Mouse (Mus musculus) intestine, embryonic 15.5 days (tissue): ENCODE measurements at regions not wholly inside any gene's neighbourhood (a gene's known extent, or its start where the extent isn't known, plus 50 kb on each side); places are given as distances from the start of the nearest gene placed in this dataset.

Source experiments
- ATAC-seq: fragments of 200-750 bp; cut with Nextera tagmentation; 2 replicates; pipeline ENCODE4 v1.8.0; 2017; ENCODE audit warnings: moderate TSS enrichment, moderate library complexity
- H3K27ac ChIP-seq: fragments of 300-500 bp; sonication (generic); 2 replicates; pipeline ENCODE4 v1.5.1; 2015; ENCODE audit warnings: mild to moderate bottlenecking, inconsistent platforms
- H3K27me3 ChIP-seq: fragments of 300-500 bp; sonication (generic); replicated peaks from 2 replicates; pipeline ENCODE4 v1.6.1; 2015; ENCODE audit warnings: inconsistent platforms
- H3K36me3 ChIP-seq: fragments of 300-500 bp; sonication (generic); 2 replicates; pipeline ENCODE4 v1.6.1; 2015; ENCODE audit warnings: inconsistent platforms
- H3K4me1 ChIP-seq: fragments of 300-500 bp; sonication (generic); replicated peaks from 2 replicates; pipeline ENCODE4 v1.6.1; 2015; ENCODE audit warnings: inconsistent platforms
- H3K4me2 ChIP-seq: fragments of 300-500 bp; sonication (generic); replicated peaks from 2 replicates; pipeline ENCODE4 v1.6.1; 2015; ENCODE audit warnings: mild to moderate bottlenecking, inconsistent platforms
- H3K4me3 ChIP-seq: fragments of 300-500 bp; sonication (generic); replicated peaks from 2 replicates; pipeline ENCODE4 v1.5.1; 2015; ENCODE audit warnings: inconsistent platforms
- H3K9ac ChIP-seq: fragments of 300-500 bp; sonication (generic); 2 replicates; pipeline ENCODE4 v1.6.1; 2015; ENCODE audit warnings: inconsistent platforms
- H3K9me3 ChIP-seq: fragments of 300-500 bp; sonication (generic); 2 replicates; pipeline ENCODE4 v1.6.1; 2016; ENCODE audit warnings: inconsistent platforms
- WGBS: fragments of 180-500 bp; shearing (Covaris S2); methylation state at CpG from one replicate; pipeline ENCODE4 v1.1.7; 2015; 5-methylcytosine and 5-hydroxymethylcytosine counted together

DNA sequence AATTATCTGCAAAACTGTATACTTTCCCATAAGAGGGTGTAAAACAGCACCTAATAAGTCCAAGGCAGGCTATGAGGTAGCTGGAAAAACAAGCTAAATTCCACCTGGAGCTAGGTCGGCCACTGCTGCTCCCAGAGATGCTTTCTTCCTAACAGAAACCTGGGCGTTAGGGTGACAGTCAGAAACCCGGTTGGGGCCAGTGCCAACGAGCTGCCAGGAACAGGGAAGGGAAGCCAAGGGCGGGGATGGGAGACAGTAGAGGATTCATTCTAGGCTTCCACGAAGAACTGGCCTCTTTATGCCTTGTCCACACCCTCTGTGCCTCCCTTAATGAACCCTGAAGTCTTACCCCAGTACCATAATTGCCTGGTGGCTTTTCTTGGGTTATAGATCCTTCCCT, 198.9 kb upstream of the Egln3 start:
- Histone ChIP-seq H3K27ac (no peak overlapping the region), H3K4me2 (no peak overlapping the region), H3K36me3 (no peaks in the 10 kb centered on the region), H3K27me3 (no peaks in the 10 kb centered on the region), H3K4me3 (no peak overlapping the region), H3K9me3 (no peaks in the 10 kb centered on the region), H3K4me1 (0 out of 2 replicates have a peak, but pooled peaks cover 5% of the 10 kb centered on the region), H3K9ac (no peak overlapping the region)
- WGBS = 77% methylated on average over 6 of the region's 6 CpGs
- ATAC-seq = no peak

GRCm38 (mm10) chr12:54401665-54402064, 198.0 kb upstream of the Egln3 start:
- Histone ChIP-seq H3K4me2 (no peak overlapping the region), H3K36me3 (no peaks in the 10 kb centered on the region), H3K4me1 (peaks cover 5% of the 10 kb centered on the region; the same call in 1 of the 2 replicates), H3K4me3 (no peak overlapping the region), H3K9me3 (no peaks in the 10 kb centered on the region), H3K27ac (no peak overlapping the region), H3K9ac (no peak overlapping the region), H3K27me3 (no peaks in the 10 kb centered on the region)
- 52% methylated on average over 1 of the region's 1 CpGs for WGBS
- ATAC-seq = no peak

GRCm38 (mm10) chr12:54400084-54400483, 196.4 kb upstream of the Egln3 start:
- ATAC-seq = no peak
- Histone ChIP-seq H3K27me3 (no peaks in the 10 kb centered on the region), H3K9me3 (no peaks in the 10 kb centered on the region), H3K36me3 (no peaks in the 10 kb centered on the region), H3K9ac (no peak overlapping the region), H3K4me1 (peaks cover 5% of the 10 kb centered on the region), H3K4me2 (no peak overlapping the region), H3K27ac (no peak overlapping the region), H3K4me3 (no peak overlapping the region)
- WGBS = 71% methylated on average over 5 of the region's 5 CpGs

DNA sequence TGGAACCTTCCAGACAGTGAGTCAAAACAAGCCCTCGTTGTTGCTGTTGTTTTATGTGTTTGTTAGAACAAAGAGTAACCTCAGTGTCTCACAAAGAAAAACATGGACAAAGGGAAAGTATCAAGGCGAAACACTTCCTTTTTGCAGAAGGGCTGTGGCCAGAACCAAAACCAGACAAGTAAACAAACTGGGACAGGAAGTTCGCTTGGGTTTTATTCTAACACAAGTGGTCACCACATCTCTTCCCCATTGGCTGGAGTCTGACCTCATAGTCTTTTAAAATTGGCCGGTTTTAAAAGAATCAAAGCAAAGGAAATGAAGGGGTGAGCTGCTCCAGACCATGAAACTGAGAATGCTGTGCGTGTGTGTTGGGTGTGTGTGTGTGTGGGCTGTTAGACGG, 194.4 kb upstream of the Egln3 start:
- no peaks in the 10 kb centered on the region for H3K27me3 ChIP-seq
- no peak overlapping the region for H3K27ac ChIP-seq
- WGBS = 56% methylated on average over 6 of the region's 6 CpGs
- no peaks in the 10 kb centered on the region for H3K36me3 ChIP-seq
- no peaks in the 10 kb centered on the region for H3K9me3 ChIP-seq
- H3K4me1 ChIP-seq = peaks cover 5% of the 10 kb centered on the region
- no peak overlapping the region for H3K4me3 ChIP-seq
- no peak for ATAC-seq
- no peak overlapping the region for H3K9ac ChIP-seq
- no peak overlapping the region for H3K4me2 ChIP-seq

GRCm38 (mm10) chr12:54396952-54397351, 193.3 kb upstream of the Egln3 start:
- Histone ChIP-seq H3K27me3 (no peaks in the 10 kb centered on the region), H3K4me3 (no peak overlapping the region), H3K27ac (no peak overlapping the region), H3K4me2 (no peak overlapping the region; the same call in 1 of the 2 replicates), H3K9me3 (no peaks in the 10 kb centered on the region), H3K4me1 (peaks cover 5% of the 10 kb centered on the region), H3K9ac (no peak overlapping the region), H3K36me3 (no peaks in the 10 kb centered on the region)
- ATAC-seq = peak; percentile 42

GRCm38 (mm10) chr12:54396341-54396740, 192.7 kb upstream of the Egln3 start:
- WGBS = 46% methylated on average over 5 of the region's 5 CpGs
- Histone ChIP-seq H3K9me3 (no peaks in the 10 kb centered on the region), H3K4me1 (peaks cover 5% of the 10 kb centered on the region), H3K27me3 (no peaks in the 10 kb centered on the region), H3K27ac (no peak overlapping the region), H3K36me3 (no peaks in the 10 kb centered on the region), H3K4me2 (no peak overlapping the region; the same call in 1 of the 2 replicates), H3K4me3 (no peak overlapping the region), H3K9ac (no peak overlapping the region)
- peak; percentile 92 for ATAC-seq

- ATAC-seq = no peak
- H3K4me3 ChIP-seq = no peak overlapping the region
Measured at GRCm38 (mm10) chr12:54385401-54385800, 181.7 kb upstream of the Egln3 start.

GRCm38 (mm10) chr12:54384116-54384515, 180.5 kb upstream of the Egln3 start:
- no peaks in the 10 kb centered on the region for H3K9me3 ChIP-seq
- no peak overlapping the region for H3K4me2 ChIP-seq
- no peak overlapping the region for H3K4me3 ChIP-seq
- 0 out of 2 replicates have a peak, but pooled peaks cover 4% of the 10 kb centered on the region for H3K4me1 ChIP-seq
- no peaks in the 10 kb centered on the region for H3K27me3 ChIP-seq
- no peaks in the 10 kb centered on the region for H3K36me3 ChIP-seq
- no peak overlapping the region for H3K9ac ChIP-seq
- no peak for ATAC-seq
- H3K27ac ChIP-seq = no peak overlapping the region
- 37% methylated on average over 3 of the region's 3 CpGs for WGBS

More at GRCm38 (mm10) chr12:54385401-54385800, 181.7 kb upstream of the Egln3 start:
- H3K9ac ChIP-seq = no peak overlapping the region
- no peaks in the 10 kb centered on the region for H3K9me3 ChIP-seq
- H3K36me3 ChIP-seq = no peaks in the 10 kb centered on the region
- H3K4me1 ChIP-seq = 0 out of 2 replicates have a peak, but pooled peaks cover 4% of the 10 kb centered on the region
- no peak overlapping the region for H3K4me2 ChIP-seq
- 47% methylated on average over 4 of the region's 4 CpGs for WGBS
- H3K27ac ChIP-seq = no peak overlapping the region
- no peaks in the 10 kb centered on the region for H3K27me3 ChIP-seq

DNA sequence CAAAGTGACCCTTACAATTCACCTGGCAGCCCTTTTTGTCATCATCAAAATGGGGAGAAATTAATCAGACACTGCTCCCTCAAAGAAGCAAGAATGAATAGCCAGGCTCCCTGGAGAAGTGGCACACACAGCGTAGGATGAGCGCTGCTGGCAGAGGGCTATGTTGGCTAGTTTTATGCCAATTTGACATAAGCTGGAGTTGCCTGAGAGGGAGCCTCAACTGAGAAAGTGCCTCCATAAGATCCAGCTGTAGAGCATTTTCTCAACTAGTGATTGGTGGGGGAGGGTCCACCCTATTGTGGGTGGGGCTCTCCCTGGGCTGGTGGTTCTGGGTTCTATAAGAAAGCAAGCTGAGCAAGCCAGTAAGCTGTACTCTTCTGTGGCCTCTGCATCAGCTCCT, 179.3 kb upstream of the Egln3 start:
- Histone ChIP-seq H3K36me3 (no peaks in the 10 kb centered on the region), H3K27ac (no peak overlapping the region), H3K4me2 (no peak overlapping the region), H3K4me1 (0 out of 2 replicates have a peak, but pooled peaks cover 4% of the 10 kb centered on the region), H3K4me3 (no peak overlapping the region), H3K27me3 (no peaks in the 10 kb centered on the region), H3K9me3 (no peaks in the 10 kb centered on the region), H3K9ac (no peak overlapping the region)
- ATAC-seq = no peak
- 99% methylated on average over 2 of the region's 2 CpGs for WGBS

DNA sequence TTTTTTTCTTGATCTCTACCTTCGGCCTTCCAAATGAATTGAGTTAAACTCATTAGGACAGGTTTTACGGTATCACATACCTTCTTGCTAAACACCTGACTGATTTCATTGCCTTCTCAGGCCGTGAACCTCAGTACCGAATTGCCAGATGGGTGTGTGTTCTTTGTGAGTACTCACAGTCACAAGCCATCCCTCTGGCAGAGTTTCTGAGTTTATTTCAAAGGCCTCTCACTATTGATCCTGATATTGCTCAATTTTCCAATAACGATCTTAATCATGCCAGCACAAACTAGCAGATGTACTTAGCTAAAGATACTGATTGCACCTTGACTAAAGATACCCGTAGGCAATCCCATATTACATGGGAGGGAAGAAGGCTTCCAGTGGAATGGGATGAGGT, 178.4 kb upstream of the Egln3 start:
- no peak overlapping the region for H3K4me3 ChIP-seq
- no peaks in the 10 kb centered on the region for H3K4me1 ChIP-seq
- 87% methylated on average over 6 of the region's 6 CpGs for WGBS
- H3K36me3 ChIP-seq = no peaks in the 10 kb centered on the region
- no peaks in the 10 kb centered on the region for H3K27me3 ChIP-seq
- no peak for ATAC-seq
- H3K27ac ChIP-seq = no peak overlapping the region
- no peak overlapping the region for H3K4me2 ChIP-seq
- H3K9ac ChIP-seq = no peak overlapping the region
- no peaks in the 10 kb centered on the region for H3K9me3 ChIP-seq

GRCm38 (mm10) chr12:54380322-54380721, 176.7 kb upstream of the Egln3 start:
- no peak overlapping the region for H3K4me3 ChIP-seq
- WGBS = 88% methylated on average over 5 of the region's 5 CpGs
- H3K4me2 ChIP-seq = no peak overlapping the region
- no peaks in the 10 kb centered on the region for H3K9me3 ChIP-seq
- H3K4me1 ChIP-seq = no peaks in the 10 kb centered on the region
- no peak overlapping the region for H3K27ac ChIP-seq
- H3K36me3 ChIP-seq = no peaks in the 10 kb centered on the region
- H3K27me3 ChIP-seq = no peaks in the 10 kb centered on the region
- no peak overlapping the region for H3K9ac ChIP-seq
- ATAC-seq = no peak

DNA sequence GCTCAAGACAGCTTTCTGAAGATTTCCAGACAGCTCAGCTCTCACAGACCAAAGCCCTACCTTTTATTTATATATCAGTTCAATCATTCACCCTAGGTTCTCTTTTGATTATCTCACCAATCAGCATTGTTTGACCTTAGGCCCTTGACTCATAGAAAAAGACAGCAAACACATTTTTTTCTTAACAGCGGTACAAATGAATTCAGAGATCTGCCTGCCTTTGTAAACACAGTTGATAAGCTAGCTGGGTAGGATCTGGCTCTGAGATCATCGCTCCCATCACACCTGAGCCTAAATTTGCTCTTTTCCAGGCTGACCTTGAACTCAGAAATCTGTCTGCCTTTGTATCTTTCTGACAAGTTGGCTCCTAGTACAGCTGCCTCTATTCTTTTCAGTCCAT, 174.9 kb upstream of the Egln3 start:
- Histone ChIP-seq H3K27me3 (no peaks in the 10 kb centered on the region), H3K27ac (no peak overlapping the region), H3K4me3 (no peak overlapping the region), H3K9ac (no peak overlapping the region), H3K4me1 (no peaks in the 10 kb centered on the region), H3K4me2 (no peak overlapping the region), H3K9me3 (no peaks in the 10 kb centered on the region), H3K36me3 (no peaks in the 10 kb centered on the region)
- WGBS = 51% methylated on average over 2 of the region's 2 CpGs
- ATAC-seq = no peak

- WGBS = 62% methylated on average over 4 of the region's 4 CpGs
- Histone ChIP-seq H3K36me3 (no peaks in the 10 kb centered on the region), H3K4me2 (no peak overlapping the region), H3K4me3 (no peak overlapping the region), H3K27ac (no peak overlapping the region), H3K4me1 (no peaks in the 10 kb centered on the region; the same call in 1 of the 2 replicates), H3K27me3 (no peaks in the 10 kb centered on the region), H3K9ac (no peak overlapping the region), H3K9me3 (no peaks in the 10 kb centered on the region)
- ATAC-seq = peak; percentile 77
Measured at GRCm38 (mm10) chr12:54374060-54374459, 170.4 kb upstream of the Egln3 start.
